Mouse (Mus musculus) kidney, adult 18-20 months (tissue): ENCODE data around the gene Hebp2.
A peak's percentile ranks its signal among the peaks of the same experiment; 100 is the strongest.
"Not testable (repeated sequence)": the region's sequence is repeated elsewhere in the genome, so short reads cannot be mapped to it uniquely, and the experiment has no call there.

Source experiments
- DNase-seq: peaks from one replicate; pipeline ENCODE4 v3.0.0; 2021

Hebp2 gene

DNA sequence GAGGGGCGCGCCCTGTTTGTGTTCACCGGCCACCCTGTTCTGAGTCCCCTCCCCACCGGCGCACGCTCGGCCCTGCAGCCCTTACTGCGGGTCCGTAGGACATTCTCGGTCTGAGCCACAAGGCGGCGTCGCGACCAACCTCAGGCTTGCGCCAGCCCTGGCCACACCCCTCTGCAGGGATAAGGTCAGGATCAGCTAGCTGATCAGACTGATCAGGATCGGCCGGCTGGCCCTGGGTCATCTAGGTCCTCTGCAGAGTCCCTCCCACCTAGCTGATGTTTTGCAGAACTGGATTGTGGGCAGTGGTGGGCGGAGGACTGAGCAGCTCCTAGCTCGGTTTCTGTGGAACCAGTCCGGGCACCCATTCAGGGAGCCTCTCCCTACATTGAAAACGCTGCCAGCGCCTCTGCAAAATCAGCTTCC lies at the start of gene Hebp2:
Gene Hebp2 (minus strand): TSS at position 264 of the 423 bp plus-strand sequence.
- peak; percentile 63 for DNase-seq

DNA sequence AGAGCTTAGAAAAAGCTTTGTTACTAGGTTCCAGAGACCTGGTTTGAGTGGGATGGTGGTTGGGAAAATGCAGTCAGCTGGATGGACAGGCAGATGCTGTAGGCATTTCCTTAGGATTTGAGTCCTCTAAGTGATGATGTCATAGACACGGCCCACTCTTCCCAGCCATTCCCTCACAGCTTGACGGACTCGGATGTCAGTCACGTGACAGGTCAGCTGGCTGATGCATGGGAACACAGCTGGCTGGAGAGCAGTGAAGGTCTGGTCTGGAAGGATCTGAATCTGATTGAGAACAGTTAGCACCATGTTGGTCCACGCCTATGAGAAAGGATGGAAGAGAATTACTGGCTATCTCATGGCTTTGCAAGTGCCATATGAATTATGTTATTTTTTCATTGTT lies 43.6 kb upstream of the Hebp2 start:
- no peak for DNase-seq

DNA sequence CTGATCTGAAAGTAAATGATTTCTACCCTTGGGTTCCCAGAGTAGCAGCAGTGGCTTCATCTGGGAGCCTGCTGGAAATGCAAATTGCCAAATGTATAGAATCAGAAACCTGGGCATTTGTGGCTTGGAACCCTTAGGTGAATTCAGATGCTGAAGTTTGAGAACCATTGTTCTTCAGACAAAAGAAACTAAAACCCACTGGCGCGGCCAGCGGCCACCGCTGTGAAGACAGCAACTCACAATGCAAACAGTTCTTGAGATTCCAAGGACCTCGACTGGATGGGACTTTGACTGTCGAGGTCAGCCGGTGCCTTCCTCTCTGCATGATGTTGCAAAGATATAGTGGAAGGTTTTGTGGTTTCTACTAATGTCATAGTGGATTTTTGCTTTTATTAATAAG lies 38.3 kb upstream of the Hebp2 start:
- DNase-seq, result no peak

DNA sequence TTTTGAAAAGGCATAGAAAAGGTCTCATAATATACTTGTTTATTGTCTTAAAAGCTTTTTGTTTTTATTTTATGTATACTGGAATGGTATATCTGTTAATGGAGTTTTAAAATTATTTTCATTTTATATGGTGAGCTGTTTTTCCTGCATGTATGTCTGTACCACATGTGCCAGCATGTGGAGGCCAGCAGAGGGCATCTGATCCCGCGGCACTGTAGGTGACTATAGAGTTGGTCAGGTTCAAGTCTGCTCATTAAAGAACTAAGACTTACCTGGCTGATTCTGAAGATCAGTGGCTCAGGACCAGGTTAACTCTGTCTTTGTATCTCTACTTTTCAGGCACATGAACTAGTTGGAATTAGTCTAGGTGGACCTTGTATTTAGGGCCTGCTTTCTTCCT lies 26.7 kb upstream of the Hebp2 start:
- DNase-seq, result no peak

DNA sequence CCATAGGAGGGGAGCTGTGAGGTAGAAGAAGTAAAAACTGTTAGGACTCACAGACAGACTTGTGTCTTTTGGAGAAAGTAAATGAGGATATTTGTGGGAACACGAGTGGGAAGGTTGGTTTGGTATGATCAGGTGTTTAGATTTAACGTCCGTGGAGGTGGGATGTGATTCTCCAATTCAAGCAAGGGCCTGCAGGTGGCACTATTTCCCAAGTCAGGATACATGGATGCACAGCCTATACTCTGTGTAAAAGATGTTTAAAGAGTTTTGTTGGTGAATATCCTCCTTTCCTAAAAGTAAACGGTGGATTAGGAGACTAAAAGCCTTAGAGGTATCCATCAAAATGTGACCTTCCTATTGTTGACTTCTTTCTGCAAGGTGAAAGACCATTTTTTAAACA lies 17.1 kb upstream of the Hebp2 start:
- peak; percentile 63 for DNase-seq

DNA sequence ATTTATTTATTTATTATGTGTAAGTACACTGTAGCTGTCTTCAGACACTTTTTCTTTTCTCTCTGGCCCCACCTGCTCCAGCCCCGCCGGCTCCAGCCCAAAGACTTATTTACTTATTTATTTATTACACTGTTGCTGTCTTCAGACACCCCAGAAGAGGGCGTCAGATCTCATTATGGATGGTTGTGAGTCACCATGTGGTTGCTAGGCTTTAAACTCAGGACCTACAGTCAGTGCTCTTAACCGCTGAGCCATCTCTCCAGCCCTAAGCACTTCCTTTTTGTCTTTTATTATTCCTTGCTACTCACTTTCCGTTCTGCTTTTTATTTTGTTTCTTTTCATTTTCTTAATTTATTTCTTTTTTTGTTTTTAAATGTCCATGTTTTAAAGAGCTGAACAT lies 15.6 kb upstream of the Hebp2 start:
- DNase-seq, result no peak

DNA sequence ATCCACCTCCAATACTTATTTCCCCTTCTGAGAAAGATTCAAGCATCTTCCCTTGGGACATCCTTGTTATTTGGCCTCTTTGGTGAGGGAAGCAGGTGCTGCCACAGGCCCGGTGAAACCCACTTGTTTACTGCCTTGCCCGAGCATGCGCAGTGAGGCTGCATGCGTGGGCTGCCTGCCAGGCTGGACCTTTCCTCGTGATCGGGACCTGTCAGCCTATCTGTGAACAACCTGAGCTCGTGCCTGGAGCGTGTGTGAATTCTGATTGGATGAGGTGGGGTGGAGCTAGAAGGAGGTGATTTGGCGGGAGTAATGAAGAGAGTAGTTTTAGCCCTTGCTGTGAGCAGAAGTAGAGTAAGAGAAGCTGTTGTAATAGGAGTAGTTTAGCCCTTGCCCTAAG lies 13.2 kb upstream of the Hebp2 start:
- DNase-seq, result not testable (repeated sequence)

DNA sequence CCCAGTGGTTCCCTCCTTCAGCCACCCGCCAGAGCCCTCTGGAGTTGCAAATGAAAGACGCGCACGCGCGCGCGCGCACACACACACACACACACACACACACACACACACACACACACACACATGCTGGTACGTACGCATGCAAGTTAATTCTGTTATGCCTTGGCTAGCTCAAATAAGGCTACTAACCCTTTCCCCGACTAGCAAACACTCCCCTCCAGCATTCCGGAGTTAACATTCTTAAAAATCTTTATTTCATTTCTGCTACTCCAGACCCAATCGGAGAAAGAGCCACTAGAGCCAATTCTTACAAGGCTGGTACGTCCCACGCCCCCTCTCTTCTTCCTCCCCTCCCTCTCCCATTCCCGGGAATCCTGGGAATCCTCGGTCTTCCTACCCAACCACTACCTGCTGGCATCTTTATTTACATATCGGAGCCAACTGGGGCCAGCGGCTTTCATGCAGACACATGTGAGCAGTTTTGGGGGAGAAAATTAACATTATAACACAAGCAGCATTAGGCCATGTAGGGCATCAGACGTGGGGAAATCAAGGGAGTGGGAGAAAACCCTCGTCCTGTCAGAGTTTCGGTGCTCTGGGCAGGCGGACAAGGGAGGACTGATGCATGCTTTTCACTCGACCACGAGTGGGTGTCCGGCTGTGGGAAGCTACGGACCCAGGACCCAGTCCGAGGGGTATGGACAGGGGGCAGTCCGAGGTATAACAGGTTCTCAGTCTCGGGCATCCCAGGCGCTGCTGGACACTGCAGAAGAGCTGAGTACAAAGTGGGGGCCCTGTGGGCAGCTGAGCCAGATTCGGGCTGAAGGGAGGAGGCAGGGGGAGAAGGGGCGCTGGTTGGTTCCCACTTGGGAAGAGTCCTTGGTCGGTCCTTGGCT lies 3.7 kb upstream of the Hebp2 start:
- DNase-seq, result no peak

DNA sequence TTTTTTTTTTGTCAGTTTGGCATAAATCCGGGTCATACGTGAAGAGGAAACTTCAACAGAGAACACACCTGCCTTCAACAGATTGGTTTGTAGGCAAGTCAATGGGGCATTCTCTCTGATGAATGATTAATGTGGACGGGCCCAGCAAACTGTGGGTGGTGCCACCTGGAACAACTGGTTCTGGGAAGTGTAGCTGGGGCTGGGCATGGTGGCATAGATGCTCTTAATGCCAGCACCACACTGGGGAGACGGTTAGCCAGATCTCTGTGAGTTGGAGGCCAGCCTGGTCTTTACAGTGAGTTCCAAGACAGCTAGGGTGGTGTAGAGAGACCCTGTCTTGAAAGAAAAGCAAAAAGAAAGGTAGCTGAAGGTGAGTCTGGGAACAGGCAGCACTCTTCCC lies 1.5 kb upstream of the Hebp2 start:
- DNase-seq, result no peak

DNA sequence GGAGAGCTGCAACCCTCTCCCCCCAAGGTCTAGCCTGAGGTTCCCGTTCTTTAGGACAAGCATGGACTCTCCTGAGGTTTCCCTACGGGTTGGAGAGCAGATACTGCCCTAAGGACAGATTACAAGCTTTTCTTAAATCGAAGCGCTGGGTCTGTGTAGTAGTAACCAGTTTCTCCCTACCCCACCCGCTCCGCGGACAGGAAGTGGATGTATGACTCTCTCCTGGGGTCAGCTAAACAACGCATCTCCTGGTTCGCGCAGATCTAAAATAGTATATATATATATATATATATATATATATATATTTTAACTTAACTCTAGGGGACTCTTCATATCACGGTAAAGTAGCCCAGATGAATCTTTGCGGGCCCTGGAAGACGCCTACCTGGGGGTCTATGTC lies 567 bp downstream of the Hebp2 start:
- DNase-seq, result no peak

DNA sequence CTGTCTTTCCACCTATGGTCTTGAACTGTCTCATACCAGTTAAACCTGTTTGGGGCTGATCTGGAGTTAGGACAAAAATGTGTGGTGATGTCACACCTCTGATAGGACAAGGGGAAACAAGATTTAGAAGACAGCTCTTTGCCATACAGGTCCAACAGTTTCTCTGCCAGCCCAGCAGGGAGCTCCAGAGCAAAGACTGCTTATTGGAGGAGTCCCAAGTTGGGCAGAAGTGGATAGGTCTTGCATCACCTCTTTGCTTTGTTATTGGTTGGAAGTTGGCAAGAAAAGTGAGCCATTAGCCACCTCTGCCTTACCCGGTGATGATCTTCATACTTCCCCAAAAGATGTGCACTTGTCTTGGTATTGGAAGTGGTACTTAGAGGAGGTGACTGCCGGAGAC lies 9.0 kb downstream of the Hebp2 start:
- no peak for DNase-seq

DNA sequence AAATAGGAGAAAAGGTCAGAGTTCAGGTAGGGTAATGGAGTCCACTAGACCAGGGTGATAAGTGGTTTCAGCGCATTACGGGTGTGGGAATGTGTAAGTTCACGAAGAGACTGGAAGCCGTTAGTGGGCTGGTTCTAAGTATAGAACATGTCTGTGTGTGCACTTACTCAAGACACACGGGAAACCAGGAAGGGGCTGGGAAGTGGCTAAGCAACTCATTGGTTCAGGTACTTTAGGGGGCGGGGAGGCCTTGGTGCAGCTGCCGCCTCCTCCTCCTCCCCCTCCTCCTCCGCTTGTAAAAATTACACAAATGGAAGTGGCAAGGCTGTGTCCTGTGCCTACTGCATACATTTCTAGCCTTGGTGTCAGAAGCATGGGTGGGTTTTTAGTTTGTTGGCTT lies 13.6 kb downstream of the Hebp2 start:
- DNase-seq, result no peak

DNA sequence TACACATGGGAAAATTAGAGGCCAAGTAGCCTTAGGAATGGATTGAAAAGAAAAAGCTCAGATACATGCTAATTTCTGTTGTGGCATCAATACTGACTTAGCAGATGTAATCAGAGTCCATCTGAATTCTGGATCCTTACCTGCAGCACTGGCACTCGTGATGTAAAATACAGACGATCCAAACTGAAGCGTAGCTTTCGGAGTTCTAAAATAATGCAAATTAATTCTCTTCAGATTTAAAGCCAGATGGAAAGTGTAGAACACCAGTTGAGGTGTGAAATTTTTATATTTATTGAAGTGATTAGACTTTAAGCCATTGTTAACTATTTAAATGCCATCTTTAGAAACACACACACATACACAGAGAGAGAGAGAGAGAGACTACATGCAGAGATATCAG lies 15.7 kb downstream of the Hebp2 start:
- no peak for DNase-seq

DNA sequence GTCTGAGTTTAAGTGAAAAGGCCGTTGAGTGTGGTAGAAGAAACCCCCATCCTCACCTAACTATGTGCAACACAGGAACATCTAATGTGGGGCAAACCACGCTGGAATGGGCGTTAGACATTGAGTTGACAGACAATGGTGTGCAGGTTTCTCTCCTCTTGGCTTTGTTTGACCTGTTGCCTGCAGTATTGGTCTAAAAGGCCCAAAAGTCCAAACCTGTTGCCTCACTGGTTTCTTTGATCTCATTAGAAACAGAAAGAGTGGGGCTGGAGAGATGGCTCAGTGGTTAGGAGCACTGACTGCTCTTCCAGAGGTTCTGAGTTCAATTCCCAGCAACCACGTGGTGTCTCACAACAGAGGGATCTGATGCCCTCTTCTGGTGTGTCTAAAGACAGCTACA lies 16.7 kb downstream of the Hebp2 start:
- DNase-seq, result no peak

DNA sequence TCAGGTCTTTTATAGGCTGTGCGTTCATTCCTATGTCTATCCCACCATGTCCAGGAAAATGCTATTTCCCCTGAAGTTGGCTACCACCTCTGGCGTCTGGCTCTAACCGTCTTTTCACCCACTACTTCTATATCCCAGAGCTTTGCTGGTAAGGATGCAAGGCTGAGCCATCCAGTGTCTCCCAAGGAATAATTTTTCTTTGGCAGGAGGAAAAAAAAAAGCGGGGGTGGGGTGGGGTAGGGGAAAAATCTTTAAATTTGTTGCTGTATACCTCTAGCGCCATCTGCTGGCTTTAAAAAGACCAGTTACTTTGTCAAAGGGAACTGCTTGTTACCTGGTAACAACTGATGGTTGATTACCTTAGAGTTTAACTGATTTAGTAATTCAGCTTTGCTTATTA lies 17.4 kb downstream of the Hebp2 start:
- no peak for DNase-seq

DNA sequence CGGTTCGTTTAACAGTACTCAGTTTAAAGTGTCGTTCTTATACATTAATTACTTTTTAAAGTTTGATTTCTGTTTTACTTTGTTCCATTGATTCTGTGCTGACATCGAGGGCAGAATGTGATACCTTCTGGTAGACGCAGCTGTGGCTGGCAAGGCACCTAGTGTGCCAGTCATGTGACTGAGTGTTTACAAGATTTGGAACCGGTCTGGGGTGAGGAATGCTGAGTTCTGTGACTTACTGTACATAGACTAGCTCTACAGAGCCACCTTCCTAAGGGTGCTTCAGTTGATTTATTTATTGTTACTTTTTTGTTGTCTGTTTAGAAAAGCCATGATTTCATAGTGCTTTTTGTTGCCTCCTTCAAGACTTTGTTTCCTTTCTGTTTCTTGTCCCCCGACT lies 18.1 kb downstream of the Hebp2 start:
- DNase-seq, result peak; percentile 52

DNA sequence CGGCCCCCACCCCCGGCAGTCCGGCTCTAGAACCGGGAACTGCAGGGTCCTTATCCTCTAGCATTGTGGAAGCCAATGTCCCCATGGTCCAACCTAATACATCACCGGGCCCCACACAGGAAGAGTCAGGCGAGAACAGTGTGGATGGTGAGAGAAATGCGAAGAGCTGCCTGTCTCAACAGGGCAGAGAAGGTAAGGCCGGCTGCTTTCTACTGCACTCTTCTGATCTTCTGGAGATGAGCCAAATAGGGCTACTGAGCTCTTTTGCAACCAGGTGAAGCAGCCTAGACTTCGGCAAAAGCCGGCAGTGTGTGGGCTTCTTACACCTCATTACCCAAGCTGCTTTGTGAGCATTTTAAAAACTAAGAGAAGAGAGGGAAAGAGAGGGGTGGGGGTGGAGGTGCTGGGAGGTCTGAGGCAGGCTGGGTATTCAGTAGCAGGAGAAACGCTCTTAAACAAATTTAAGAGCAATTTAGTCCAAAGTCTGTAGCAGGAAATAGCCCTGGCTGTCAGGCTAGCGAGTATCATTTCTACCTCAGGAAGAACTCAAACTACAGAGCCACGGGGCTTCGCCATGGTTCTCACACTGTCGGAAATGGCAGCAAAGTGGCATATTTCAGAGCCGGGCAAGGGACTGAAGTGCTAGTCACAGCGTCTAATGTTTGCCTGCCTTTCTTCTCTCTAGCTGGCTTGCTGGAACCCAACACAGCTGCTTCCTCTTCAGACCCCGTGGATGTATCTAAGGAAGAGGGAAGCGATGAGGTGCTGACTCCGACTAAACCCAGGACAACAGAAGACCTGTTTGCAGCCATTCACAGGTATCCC lies 18.8 kb downstream of the Hebp2 start:
- DNase-seq, result peak; percentile 38

DNA sequence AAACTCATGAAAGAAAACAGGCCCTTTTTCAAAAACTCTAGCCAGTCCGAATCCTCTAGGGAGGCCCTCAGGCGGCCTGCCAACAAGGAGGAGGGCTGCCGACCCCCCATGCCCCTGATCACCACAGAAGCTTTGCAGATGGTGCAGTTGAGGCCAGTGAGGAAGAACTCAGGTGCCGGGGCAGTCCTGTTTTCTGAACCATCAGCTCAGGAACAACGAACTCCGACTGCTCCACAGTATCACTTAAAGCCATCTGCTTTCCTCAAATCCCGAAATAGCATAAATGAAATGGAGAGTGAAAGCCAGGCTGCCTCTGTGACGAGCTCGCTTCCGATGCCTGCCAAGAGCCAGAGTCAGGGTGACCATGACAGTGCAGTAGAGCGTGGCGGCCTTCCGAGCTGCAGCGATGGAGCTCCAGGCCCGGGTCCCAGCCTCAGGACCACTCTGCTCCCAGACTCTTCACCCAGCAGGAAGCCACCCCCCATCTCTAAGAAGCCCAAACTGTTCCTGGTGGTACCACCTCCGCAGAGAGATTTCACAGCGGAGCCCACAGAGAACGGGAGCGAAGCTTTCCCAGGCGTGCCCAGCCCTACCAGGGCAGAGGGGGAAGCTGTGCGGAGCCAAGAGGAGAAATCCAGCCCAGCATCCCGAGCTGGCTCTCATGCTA lies 19.6 kb downstream of the Hebp2 start:
- DNase-seq, result peak; percentile 28

DNA sequence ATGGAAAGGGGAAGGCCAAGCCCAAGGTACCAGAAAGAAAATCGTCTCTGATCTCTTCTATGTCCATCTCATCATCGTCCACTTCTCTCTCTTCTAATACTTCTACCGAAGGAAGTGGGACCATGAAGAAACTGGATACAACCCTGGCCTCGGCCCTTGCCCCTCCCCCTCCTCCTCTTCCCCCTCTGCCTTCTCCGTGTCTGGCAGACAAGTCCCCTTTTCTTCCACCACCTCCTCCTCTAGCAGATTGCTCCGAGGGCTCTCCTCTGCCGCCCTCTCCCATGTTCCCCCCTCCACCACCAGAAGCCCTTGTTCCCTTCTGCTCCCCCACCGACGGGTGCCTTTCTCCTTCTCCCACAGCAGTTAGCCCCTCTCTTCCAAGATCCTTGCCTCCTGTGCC lies 20.1 kb downstream of the Hebp2 start:
- no peak for DNase-seq

DNA sequence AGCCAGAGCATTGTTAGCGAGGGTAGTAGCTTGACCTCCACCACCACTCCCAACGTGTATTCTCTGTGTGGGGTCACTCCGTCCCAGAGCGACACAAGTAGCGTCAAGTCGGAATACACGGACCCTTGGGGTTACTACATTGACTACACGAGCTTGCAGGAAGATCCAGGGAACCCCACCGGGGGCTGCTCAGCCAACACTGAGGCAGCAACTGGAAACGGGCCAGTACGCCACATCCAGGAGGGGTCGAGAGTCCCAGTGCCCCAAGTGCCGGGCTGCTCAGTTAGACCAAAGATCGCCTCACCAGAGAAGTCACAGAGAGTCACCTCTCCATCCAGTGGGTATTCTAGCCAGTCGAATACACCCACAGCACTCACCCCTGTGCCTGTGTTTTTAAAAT lies 20.6 kb downstream of the Hebp2 start:
- no peak for DNase-seq

DNA sequence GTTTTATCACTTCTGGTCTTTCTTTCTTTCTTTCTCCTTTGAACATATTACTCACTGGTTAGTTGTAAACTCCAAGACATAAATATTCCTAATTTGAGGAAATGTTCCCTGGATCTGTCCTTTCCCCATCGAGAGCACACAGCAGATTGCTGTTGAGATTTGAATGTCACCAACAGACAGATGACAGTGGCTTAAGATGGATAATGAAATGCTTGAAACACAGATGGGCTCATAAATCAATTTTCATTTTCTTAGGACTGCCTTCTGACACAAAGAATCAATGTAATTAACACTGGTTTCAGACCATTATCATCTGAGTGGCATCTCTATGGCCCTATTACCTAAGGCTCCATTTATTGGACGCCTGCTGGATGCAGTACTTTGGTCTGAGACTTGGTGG lies 23.3 kb downstream of the Hebp2 start:
- DNase-seq, result no peak

DNA sequence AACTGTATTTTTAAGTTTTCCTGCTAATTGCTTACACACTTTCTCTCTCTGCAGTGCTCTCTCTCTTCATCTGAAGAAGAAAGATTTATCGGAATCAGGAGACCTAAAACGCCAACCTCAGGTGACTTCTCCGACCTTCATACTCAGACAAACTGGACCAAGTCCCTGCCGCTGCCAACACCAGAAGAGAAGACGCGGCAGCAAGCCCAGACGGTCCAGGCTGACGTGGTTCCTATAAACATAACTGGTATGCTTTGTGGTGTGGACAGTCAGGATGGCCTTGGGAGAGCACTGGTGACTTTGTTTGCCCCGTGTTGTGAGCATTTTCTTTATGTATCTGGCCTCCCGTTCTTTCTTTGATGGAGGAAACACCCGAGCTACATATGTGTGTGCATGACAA lies 34.4 kb downstream of the Hebp2 start:
- DNase-seq, result no peak

DNA sequence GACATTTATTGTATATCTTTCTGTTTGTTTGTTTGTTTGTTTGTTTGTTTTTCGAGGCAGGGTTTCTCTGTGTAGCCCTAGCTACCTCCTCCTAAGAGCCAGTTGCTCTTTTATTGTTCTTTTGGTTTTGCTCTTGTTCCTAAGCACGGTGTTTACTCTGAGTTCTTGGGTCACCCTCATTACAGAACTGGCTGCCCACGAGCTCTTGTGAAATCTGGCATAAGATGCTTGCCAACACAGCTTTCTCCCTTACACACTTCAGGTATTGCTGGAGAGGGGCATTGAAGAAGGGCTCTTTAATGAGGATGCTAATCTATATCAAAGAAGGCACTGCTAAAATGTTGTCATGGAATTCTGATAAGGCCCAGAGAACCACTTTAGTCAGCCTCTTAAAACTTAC lies 35.2 kb downstream of the Hebp2 start:
- DNase-seq, result no peak

DNA sequence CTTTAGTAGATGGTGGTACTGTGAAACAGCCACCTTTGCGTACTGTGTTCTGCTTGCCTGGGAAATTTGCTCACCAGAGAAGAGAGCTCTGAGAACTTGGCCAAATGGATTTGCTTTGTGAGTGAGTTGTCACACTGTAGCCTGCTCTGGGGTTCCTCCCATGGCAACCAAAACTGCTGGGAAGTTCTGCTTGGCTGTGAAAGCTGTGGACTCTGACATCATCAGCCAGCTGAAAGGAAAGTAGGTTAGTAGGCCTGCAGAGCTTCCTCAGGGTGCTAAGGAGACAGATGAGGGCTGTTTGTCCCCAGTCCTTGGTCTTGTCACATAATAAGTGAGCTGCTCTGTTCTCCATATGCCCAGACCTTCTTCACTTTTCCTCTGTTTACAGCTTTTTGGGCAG lies 37.3 kb downstream of the Hebp2 start:
- DNase-seq, result no peak
